Comparison of ENCODE assay signal across 21 mouse cellular contexts in the genomic region with DNA sequence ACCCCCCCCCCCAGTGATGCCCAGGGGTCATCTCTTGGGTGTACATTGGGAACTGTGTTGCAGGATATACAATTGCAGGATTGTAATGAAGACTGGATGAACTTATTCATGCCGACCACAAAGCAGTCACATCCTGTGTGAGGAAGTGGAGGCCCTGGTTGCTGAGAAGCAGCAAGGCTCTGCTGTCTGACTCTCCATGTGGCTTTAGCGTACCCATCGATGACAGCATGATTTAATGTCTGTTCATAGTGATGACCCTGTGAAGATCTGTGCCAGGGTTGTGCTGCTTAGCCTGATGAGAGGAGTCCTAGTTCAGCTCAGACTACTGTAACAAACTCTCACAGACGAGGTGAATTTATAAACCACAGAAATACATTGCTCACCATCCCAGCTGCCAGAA.
DNase-seq lines count a peak whose midpoint lies in the region; ATAC-seq lines count a peak whose summit lies in the region.
"Had no signal": no experiment of that assay in that cellular context is flagged by ENCODE, and none has a peak within 500 bp of the region (broad histone marks: within the 10 kb centered on the region; RNA-seq: fewer than 3 reads in every experiment).

No protein-coding gene starts in this region.

- H3K4me2 ChIP-seq in kidney, embryonic 16.5 days (replicated peaks; ENCODE audit: low read depth, low read length), result no peak overlapping the region
- no peak overlapping the region for H3K4me2 ChIP-seq in kidney, embryonic 15.5 days
- H3K4me2 ChIP-seq: embryonic facial prominence, embryonic 12.5 days; forebrain, embryonic 13.5 days; hindbrain, embryonic 15.5 days; limb, embryonic 15.5 days; liver, embryonic 15.5 days had no signal

- H3K36me3 ChIP-seq in kidney, embryonic 16.5 days (ENCODE audit: insufficient read depth, low read length), result no peaks in the 10 kb centered on the region
- no peaks in the 10 kb centered on the region for H3K36me3 ChIP-seq in kidney, embryonic 15.5 days
- H3K36me3 ChIP-seq: embryonic facial prominence, embryonic 12.5 days; hindbrain, embryonic 15.5 days; limb, embryonic 15.5 days; liver, embryonic 15.5 days had no signal

- peak; percentile 46 for ATAC-seq in granulocyte monocyte progenitor cell, adult 5-6 weeks (replicated peaks; ENCODE audit: poor library complexity, severe bottlenecking)
- peak; percentile 86 for ATAC-seq in monocyte, adult 5-6 weeks (replicated peaks; ENCODE audit: insufficient number of reproducible peaks, low FRiP score, low TSS enrichment, poor library complexity, severe bottlenecking)
- no peak for ATAC-seq in kidney, embryonic 16.5 days (ENCODE audit: low FRiP score, low TSS enrichment)
- no peak for ATAC-seq in kidney, embryonic 15.5 days (replicated peaks; ENCODE audit: low FRiP score)
- ATAC-seq: forebrain, embryonic 13.5 days; intestine, postnatal 0 days had no signal

- H3K4me1 ChIP-seq in kidney, embryonic 16.5 days (ENCODE audit: insufficient read depth, low read length), result peaks cover 9% of the 10 kb centered on the region; the same call in 1 of the 2 replicates
- H3K4me1 ChIP-seq in kidney, embryonic 15.5 days, result peaks cover 18% of the 10 kb centered on the region
- H3K4me1 ChIP-seq: hindbrain, embryonic 15.5 days had no signal

- DNase-seq in 3134 (ENCODE audit: extremely low read depth, insufficient read length, low spot score), result peak; percentile 60
- DNase-seq in CD4-positive helper T cell, adult 2 months (ENCODE audit: low read depth, low spot score), result peak; percentile 69
- DNase-seq in right cerebral cortex, postnatal 14 days, result no peak
- DNase-seq: cerebellum, adult 8-10 months; heart, adult 18-20 months; heart, postnatal 36 days; midbrain, embryonic 14.5 days had no signal

- WGBS in kidney, embryonic 16.5 days, result 73% methylated on average over 4 of the region's 4 CpGs
- 75% methylated on average over 4 of the region's 4 CpGs for WGBS in kidney, embryonic 15.5 days

- no peak overlapping the region for H3K27ac ChIP-seq in kidney, embryonic 16.5 days (ENCODE audit: low read length)
- H3K27ac ChIP-seq in kidney, embryonic 15.5 days, result no peak overlapping the region
- H3K27ac ChIP-seq: embryonic facial prominence, embryonic 12.5 days; forebrain, embryonic 13.5 days; hindbrain, embryonic 15.5 days; kidney, postnatal 0 days; limb, embryonic 15.5 days; liver, embryonic 15.5 days; macrophage had no signal

- H3K9ac ChIP-seq in kidney, embryonic 16.5 days (replicated peaks; ENCODE audit: low read length), result no peak overlapping the region
- H3K9ac ChIP-seq in kidney, embryonic 15.5 days, result no peak overlapping the region
- H3K9ac ChIP-seq: embryonic facial prominence, embryonic 12.5 days; forebrain, embryonic 13.5 days; hindbrain, embryonic 15.5 days; limb, embryonic 15.5 days; liver, embryonic 15.5 days had no signal

- no peaks in the 10 kb centered on the region for H3K27me3 ChIP-seq in kidney, embryonic 16.5 days (ENCODE audit: insufficient read depth, low read length)
- no peaks in the 10 kb centered on the region for H3K27me3 ChIP-seq in kidney, embryonic 15.5 days
- H3K27me3 ChIP-seq: CH12.LX; embryonic facial prominence, embryonic 12.5 days; forebrain, embryonic 13.5 days; hindbrain, embryonic 15.5 days; limb, embryonic 15.5 days had no signal

- H3K9me3 ChIP-seq in kidney, embryonic 16.5 days (ENCODE audit: low read length), result peaks cover 3% of the 10 kb centered on the region; the same call in 1 of the 2 replicates
- H3K9me3 ChIP-seq in kidney, embryonic 15.5 days (replicated peaks), result no peaks in the 10 kb centered on the region
- H3K9me3 ChIP-seq: forebrain, embryonic 13.5 days; hindbrain, embryonic 15.5 days; limb, embryonic 15.5 days; liver, embryonic 15.5 days had no signal

- H3K4me3 ChIP-seq in kidney, embryonic 16.5 days (ENCODE audit: low read length), result no peak overlapping the region
- H3K4me3 ChIP-seq in kidney, embryonic 15.5 days (replicated peaks), result no peak overlapping the region
- H3K4me3 ChIP-seq: embryonic facial prominence, embryonic 12.5 days; erythroblast, embryonic 14.5 days; forebrain, embryonic 13.5 days; hindbrain, embryonic 15.5 days; limb, embryonic 15.5 days; liver, embryonic 15.5 days had no signal

Comparison
In these comparisons a context has a peak if more than half of its experiments do, and no peak if none do; other contexts are left out.
1. ATAC-seq: peak in granulocyte monocyte progenitor cell, adult 5-6 weeks (single experiment) and monocyte, adult 5-6 weeks (single experiment); none in kidney, embryonic 16.5 days (single experiment) and kidney, embryonic 15.5 days (single experiment).